Mouse (Mus musculus) myocyte (in vitro differentiated cells): ENCODE measurements around the gene Podnl1.

Experiments
- CEBPB ChIP-seq: IDR thresholded peaks from 2 replicates; pipeline ENCODE4 v1.6.1; 2011; ENCODE audit warnings: mild to moderate bottlenecking, moderate library complexity; ENCODE audit not compliant: poor library complexity, insufficient read depth, severe bottlenecking
- MAX ChIP-seq: IDR thresholded peaks from one replicate; pipeline ENCODE4 v1.6.1; 2011; ENCODE audit warnings: low read depth, mild to moderate bottlenecking, control low read depth
- MYOD1 ChIP-seq, 3 experiments: IDR thresholded peaks; one replicate each; pipeline ENCODE4 v1.6.1; 2011; ENCODE audit warnings: control low read depth in 2 of 3, low read depth in 2 of 3, mild to moderate bottlenecking in 2 of 3, moderate library complexity in 1 of 3; ENCODE audit not compliant: insufficient read length in 2 of 3, control insufficient read depth in 1 of 3
- POLR2A ChIP-seq: IDR thresholded peaks from one replicate; pipeline ENCODE4 v1.6.1; 2011; ENCODE audit warnings: low read depth, mild to moderate bottlenecking, control low read depth, moderate library complexity; ENCODE audit not compliant: insufficient read length
- REST ChIP-seq: IDR thresholded peaks from one replicate; pipeline ENCODE4 v1.6.1; 2011; ENCODE audit warnings: mild to moderate bottlenecking, control low read depth, moderate library complexity; ENCODE audit not compliant: insufficient read depth, insufficient read length
- TCF12 ChIP-seq: IDR thresholded peaks from one replicate; pipeline ENCODE4 v1.6.1; 2011; ENCODE audit warnings: mild to moderate bottlenecking, control low read depth; ENCODE audit not compliant: poor library complexity, insufficient read depth, severe bottlenecking
- TCF3 ChIP-seq: IDR thresholded peaks from one replicate; pipeline ENCODE4 v1.6.1; 2011; ENCODE audit warnings: low read depth, control low read depth; ENCODE audit not compliant: insufficient read length

- no peak for TF ChIP-seq CEBPB
- TF ChIP-seq POLR2A: no peak
- no peak for TF ChIP-seq TCF3
- no peak for TF ChIP-seq MAX
- no peak for TF ChIP-seq REST
- TF ChIP-seq TCF12: no peak
- TF ChIP-seq MYOD1 (IDR thresholded peaks at IDR 0.05; ENCODE audit: control insufficient read depth in 1 of 3, insufficient read length in 2 of 3, low read depth in 2 of 3): no peak
Observed at GRCm38 (mm10) chr8:84167696-84168095, 41.9 kb downstream of the Podnl1 start.
